Mouse (Mus musculus) midbrain, embryonic 11.5 days (tissue): ENCODE data around the gene Mical1. TPM values are rescaled to one million over a fixed set of nuclear protein-coding genes. Genes with fewer than 3 reads are reported as not detected.

ENCODE experiments used
- ATAC-seq: fragments of 200-750 bp; cut with Nextera tagmentation; 2 replicates; pipeline ENCODE4 v1.8.0; 2017; ENCODE audit warnings: moderate TSS enrichment, moderate library complexity; ENCODE audit not compliant: low FRiP score
- DNase-seq: peaks from one replicate; pipeline ENCODE4 v3.0.0; 2015; ENCODE audit warnings: low spot score; ENCODE audit errors: missing footprints
- H3K27ac ChIP-seq: fragments of 300-500 bp; sonication (generic); 2 replicates; pipeline ENCODE4 v1.5.1; 2014; ENCODE audit warnings: low read depth, low read length
- H3K27me3 ChIP-seq: fragments of 300-500 bp; sonication (generic); 2 replicates; pipeline ENCODE4 v1.6.1; 2014; ENCODE audit warnings: mild to moderate bottlenecking, low read length, moderate library complexity, mixed read lengths; ENCODE audit not compliant: control insufficient read depth, insufficient read depth
- H3K36me3 ChIP-seq: fragments of 300-500 bp; sonication (generic); 2 replicates; pipeline ENCODE4 v1.6.1; 2014; ENCODE audit warnings: mild to moderate bottlenecking, low read length, moderate library complexity, mixed read lengths; ENCODE audit not compliant: control insufficient read depth, insufficient read depth
- H3K4me1 ChIP-seq: fragments of 300-500 bp; sonication (generic); 2 replicates; pipeline ENCODE4 v1.6.1; 2014; ENCODE audit warnings: low read length; ENCODE audit not compliant: control insufficient read depth, insufficient read depth
- H3K4me2 ChIP-seq: fragments of 300-500 bp; sonication (generic); 2 replicates; pipeline ENCODE4 v1.6.1; 2014; ENCODE audit warnings: mild to moderate bottlenecking, moderate library complexity
- H3K4me3 ChIP-seq: fragments of 300-500 bp; sonication (generic); 2 replicates; pipeline ENCODE4 v1.5.1; 2014; ENCODE audit warnings: low read depth, low read length
- H3K9ac ChIP-seq: fragments of 300-500 bp; sonication (generic); 2 replicates; pipeline ENCODE4 v1.6.1; 2014; ENCODE audit warnings: low read length
- H3K9me3 ChIP-seq: fragments of 300-500 bp; sonication (generic); 2 replicates; pipeline ENCODE4 v1.6.1; 2016; ENCODE audit warnings: low read length; ENCODE audit not compliant: control insufficient read depth
- WGBS: fragments of 180-500 bp; shearing (Covaris S2); extraction: QIAGEN DNeasy Blood & Tissue Kit; methylation state at CpG from one replicate; pipeline ENCODE4 v1.1.7; 2014; 5-methylcytosine and 5-hydroxymethylcytosine counted together
- polyA plus RNA-seq: library from polyadenylated mRNA; unstranded; fragments of >200 nt; fragmentation: Nextera tagmentation; extraction: Ambion mirVana; gene quantifications from 2 replicates; pipeline ENCODE4 v1.2.1, GENCODE M21; 2014

Mical1 gene
- polyA plus RNA-seq, 1 experiment from 2014 or later, result 34.0 TPM

DNA sequence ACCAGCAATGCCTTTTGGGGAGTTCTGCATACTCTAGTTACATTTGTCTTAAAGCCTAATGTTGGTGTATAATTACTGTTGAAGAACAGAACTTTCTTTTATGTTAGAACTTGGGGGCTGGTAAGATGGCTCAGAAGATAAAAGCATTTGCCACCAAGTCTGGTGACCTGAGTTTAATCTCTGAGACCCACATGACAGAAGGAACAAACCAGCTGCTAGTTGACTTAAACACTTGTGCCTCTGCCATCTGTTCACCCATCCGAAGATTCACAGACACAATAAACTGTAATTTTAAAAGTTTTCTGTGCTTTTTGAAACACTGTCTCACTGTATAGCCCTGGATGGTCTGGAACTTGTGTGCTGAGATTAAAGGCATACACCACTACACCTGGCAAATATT lies 49.6 kb downstream of the Mical1 start:
- no peak for ATAC-seq
- 84% methylated on average over 1 of the region's 1 CpGs for WGBS

DNA sequence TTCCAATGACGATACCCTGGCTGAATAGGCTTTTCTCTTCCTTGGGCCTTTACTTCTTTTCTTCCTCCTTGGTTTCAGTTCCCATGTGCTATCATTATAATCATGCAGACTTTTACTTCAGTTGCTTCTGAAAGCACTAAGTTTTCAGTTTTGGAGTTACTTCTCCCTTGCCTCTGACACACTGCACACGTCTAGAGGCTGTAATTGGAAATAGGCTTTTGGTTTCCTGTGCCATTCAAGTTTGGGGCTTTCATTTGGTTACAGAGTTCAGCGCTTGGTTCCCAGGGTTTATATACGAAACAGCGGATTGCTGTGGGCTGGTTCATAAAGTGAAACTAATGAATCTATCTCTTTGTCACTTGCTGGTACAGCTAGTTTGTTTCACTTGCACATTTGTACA lies 53.9 kb downstream of the Mical1 start:
- H3K4me3 ChIP-seq, result no peak overlapping the region
- H3K9me3 ChIP-seq, result no peaks in the 10 kb centered on the region
- WGBS, result 93% methylated on average over 5 of the region's 5 CpGs
- H3K27me3 ChIP-seq, result no peaks in the 10 kb centered on the region
- no peaks in the 10 kb centered on the region for H3K4me1 ChIP-seq
- ATAC-seq (no peak), DNase-seq (peak; percentile 35)
- H3K27ac ChIP-seq, result no peak overlapping the region
- H3K36me3 ChIP-seq, result peaks cover 9% of the 10 kb centered on the region; the same call in 1 of the 2 replicates
- no peak overlapping the region for H3K4me2 ChIP-seq
- no peak overlapping the region for H3K9ac ChIP-seq

More for the DNA sequence above, 49.6 kb downstream of the Mical1 start:
- no peaks in the 10 kb centered on the region for H3K36me3 ChIP-seq
- H3K9ac ChIP-seq, result no peak overlapping the region
- no peaks in the 10 kb centered on the region for H3K27me3 ChIP-seq
- H3K4me3 ChIP-seq, result no peak overlapping the region
- H3K27ac ChIP-seq, result no peak overlapping the region
- H3K9me3 ChIP-seq, result no peaks in the 10 kb centered on the region
- H3K4me1 ChIP-seq, result peaks cover 14% of the 10 kb centered on the region
- peak; percentile 75 for DNase-seq
- no peak overlapping the region for H3K4me2 ChIP-seq

DNA sequence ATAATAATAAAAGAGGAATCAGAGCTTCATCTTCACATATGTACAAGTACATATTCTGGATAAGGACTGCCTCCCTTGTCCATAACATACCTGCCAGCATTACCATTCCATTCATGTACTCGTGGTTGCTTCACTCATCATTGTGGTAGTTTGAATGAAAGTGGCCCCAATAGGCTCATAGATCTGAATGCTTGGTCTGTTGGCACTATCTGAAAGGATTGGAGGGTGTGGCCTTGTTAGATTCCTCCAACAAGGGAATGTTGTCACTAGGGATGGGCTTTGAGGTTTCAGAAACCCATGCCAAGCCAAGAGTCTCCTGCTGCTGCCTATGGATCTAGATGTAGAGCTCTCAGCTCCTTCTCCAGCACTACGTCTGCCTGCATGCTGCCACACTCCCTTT lies 59.9 kb downstream of the Mical1 start:
- H3K36me3 ChIP-seq, result peaks cover 9% of the 10 kb centered on the region; the same call in 1 of the 2 replicates
- no peak overlapping the region for H3K4me2 ChIP-seq
- no peak overlapping the region for H3K27ac ChIP-seq
- DNase-seq (peak; percentile 73), ATAC-seq (no peak)
- no peaks in the 10 kb centered on the region for H3K9me3 ChIP-seq
- no peak overlapping the region for H3K4me3 ChIP-seq
- 93% methylated on average over 2 of the region's 2 CpGs for WGBS
- H3K27me3 ChIP-seq, result no peaks in the 10 kb centered on the region
- H3K9ac ChIP-seq, result no peak overlapping the region
- H3K4me1 ChIP-seq, result no peaks in the 10 kb centered on the region

Other genes with a start within 250 kb of the Mical1 start
- 22.4 and 25.2 TPM in 2 replicates for gene Fig4, start 173.1 kb upstream of the Mical1 start, polyA plus RNA-seq
- not detected in 2 replicates for gene Ak9, start 172.3 kb upstream of the Mical1 start, polyA plus RNA-seq
- 19.1 TPM in 2 replicates for gene Zbtb24, start 25.9 kb upstream of the Mical1 start, polyA plus RNA-seq
- 50.7 and 60.0 TPM in 2 replicates for gene Smpd2, start 14.1 kb downstream of the Mical1 start, polyA plus RNA-seq
- 0.66 and 0.85 TPM in 2 replicates for gene Ppil6, start 14.1 kb downstream of the Mical1 start, polyA plus RNA-seq
- gene Cd164, start 43.1 kb downstream of the Mical1 start, polyA plus RNA-seq, result 112 and 126 TPM in 2 replicates
- gene Ccdc162, start 240.3 kb downstream of the Mical1 start, polyA plus RNA-seq, result 0.33 and 0.46 TPM in 2 replicates